Mouse (Mus musculus): ENCODE results near the gene Il6ra.

The Il6ra gene

DNA sequence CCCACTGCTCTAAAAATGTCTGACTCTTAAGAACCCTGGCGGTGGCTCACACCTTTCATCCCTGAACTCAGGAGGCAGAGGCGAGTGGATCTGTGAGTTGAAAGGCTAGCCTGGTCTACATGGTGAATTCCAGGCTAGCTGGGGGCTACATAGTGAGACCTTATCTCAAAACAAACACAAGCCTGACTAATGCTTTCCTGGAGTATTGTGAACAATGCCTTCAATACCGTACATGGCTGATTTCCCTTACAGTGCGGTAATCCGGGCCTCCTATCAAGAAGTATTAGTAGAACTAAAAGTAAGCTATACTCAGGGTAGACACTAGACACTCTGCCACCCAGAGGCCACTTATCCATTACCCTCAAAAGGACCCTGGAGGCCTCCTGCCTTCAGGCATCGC lies 64.9 kb downstream of the Il6ra start:
- no peak for DNase-seq (ENCODE audit: low read depth, low spot score)

DNA sequence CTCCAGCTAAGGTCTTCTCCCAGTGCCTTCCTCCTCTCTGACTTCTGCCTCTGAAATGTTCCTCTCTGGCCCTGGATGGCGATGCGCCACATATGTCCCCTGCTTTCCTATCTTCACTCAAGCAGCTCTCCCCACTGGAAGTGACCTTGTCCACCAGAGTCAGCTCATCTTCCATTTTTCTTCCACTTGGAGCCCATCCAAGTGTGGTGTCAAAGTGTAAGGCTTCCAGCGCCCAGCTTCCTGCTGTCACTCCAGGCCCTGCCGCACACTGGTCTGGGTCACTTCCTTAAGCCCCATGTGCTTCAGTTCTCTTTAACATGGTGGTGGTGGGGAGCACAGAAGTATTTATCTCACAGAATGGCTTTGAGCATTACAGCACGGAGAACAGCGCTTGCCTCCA lies 65.4 kb downstream of the Il6ra start:
- DNase-seq (ENCODE audit: low read depth, low spot score) = no peak

DNA sequence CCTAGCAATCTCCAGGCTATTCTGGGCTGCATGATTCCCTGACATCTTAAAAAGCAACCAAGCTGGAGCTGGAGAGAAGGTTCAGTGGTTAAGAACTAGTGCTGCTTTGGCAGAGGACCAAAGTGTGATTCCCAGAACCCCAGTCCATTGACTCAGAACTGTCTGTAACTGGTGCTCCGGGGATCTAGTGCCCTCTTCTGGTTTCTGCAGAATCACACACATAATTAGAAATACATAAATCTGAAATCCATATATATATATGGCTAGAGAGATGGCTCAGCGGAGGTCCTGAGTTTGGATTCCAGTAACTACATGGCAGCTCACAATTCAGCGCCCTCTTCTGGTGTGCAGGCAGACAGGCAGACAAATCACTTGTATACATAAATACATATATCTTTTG lies 65.9 kb downstream of the Il6ra start:
- DNase-seq (ENCODE audit: low read depth, low spot score) = no peak

DNA sequence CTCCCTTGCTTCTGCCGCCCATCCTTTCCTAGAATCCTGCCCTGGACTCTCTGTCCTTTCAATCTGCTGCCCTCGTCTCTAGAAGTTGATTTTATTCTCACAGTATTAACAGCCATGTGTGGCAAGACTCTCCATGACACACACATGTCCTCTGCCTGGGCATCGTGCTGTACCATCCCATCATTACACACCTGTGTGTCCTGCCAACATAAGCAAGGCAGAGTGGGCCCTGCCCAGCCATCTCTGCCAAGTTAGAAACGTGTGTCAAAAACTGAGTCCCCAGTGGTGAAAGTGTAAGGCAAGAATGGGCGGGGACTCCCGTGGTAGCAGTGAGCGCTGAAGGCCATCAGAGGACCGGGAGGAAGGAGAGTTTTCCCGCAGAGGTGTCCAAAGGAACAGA lies 67.2 kb downstream of the Il6ra start:
- no peak for DNase-seq (ENCODE audit: low read depth, low spot score)

DNA sequence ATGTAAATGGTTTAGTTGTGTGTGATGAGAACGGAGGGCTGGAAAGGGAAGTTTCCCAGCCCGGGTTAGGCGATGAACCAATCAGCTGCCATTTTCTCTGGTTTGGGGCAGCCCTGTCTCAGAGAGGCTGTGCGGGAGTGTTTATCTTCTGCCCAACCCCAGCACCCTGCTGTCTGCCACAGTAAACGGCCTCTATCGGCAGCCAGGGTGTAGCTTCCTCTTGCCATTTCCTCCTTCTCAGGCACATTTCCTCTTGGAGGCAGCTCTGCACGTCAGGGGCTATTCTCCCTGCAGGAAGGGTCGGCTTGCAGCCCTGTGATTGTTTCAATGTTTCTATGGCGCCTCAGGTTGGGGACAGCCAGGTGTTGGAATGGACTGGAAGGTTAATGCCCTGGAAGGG lies 69.8 kb downstream of the Il6ra start:
- DNase-seq (ENCODE audit: low read depth, low spot score) = no peak

DNA sequence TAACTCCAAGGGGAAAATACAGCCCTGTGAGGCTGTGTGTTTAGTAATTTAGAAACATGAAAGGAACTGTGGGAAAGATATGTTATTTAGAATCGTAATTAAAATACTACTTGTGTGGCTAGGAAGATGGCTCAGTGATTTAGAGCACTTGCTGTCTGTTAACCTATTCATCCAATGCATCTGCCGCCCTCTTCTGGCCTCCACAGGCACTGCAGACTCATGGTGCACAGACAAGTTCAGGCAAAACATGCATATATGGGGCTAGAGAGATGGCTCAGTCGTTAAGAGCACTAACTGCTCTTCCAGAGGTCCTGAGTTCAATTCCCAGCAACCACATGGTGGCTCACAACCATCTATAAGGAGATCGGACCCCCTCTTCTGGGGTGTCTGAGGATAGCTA lies 70.7 kb downstream of the Il6ra start:
- no peak for DNase-seq (ENCODE audit: low read depth, low spot score)

DNA sequence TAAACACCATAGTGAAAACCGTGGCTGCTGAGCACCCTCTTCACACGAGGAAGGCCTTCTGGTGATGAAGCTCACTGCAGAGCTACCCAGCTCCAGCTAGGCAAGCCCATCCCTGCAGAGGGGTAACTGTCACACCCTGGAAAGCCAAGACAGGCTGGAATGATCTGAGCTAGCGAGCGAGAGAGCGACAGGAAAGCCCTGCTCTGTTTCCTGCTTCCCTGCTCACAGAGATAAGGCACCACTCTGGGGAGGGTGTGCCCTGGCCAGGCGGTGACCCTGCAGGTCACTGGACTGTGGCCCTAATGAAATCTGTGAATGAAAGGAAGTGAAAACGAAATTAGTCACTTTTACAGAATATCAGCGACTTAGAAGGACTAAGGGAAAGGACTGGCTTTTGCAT lies 77.6 kb downstream of the Il6ra start:
- no peak for DNase-seq (ENCODE audit: low read depth, low spot score)

DNA sequence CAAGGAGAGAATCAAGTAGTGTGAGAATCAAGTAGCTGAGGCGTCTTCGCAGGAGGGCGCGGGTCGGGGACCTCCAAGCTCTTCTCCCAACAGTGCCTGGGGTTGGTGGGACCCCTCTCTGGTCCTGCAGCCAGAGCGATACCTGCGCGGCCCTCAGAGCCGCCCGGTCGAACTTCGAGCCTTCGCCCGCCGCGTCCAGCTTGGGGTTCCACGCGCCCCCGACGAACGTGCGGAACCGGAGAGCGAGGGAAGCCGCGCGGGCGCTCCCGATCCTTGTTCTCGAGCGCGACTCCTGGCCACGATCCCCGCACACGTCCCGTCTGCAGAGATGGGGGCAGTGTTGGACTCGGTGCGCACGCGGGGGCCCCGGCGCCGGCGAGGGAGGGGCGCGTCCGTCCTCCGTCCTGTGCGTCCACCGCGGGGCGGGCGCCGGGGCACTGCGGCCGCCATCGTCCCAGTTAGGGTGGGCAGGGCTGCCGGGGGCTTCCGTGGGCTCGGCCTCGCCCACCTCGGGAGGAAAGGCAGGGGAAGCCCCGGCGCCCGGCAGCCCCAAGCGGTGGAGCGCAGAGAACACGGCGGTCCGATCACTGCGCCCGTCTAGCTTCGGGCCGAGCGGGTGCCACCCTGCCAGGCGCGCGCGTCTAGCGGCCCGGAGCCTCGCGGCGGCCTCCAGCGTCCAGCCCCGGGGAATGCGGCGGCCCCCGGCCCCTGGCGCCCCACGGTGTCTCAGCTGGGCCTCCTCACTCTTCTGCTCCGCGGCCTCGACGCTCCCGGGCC lies 82.0 kb downstream of the Il6ra start, which contains the start of gene She:
Gene She (plus strand): TSS at position 556 of the 777 bp plus-strand sequence.
- no peak for DNase-seq (ENCODE audit: low read depth, low spot score)

DNA sequence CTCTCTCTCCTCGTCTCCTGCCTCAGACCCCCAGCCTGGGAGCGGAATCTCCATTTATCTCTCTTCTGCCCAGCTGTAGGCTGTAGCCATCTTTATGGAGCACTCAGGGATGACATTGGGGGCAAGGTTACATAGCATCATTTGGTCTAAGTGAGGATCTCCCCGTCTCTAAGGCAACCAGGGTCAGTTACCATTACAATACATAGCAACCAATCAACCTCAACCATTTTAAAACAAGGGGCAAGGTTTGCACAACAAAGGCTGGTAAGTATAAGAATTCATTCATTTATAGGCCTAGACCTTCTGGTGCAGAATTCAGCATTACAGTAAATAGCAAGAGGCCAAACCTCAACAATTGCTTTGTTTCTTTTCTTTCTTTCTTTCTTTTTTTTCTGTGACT lies 86.7 kb downstream of the Il6ra start:
- no peak for DNase-seq (ENCODE audit: low read depth, low spot score)

DNA sequence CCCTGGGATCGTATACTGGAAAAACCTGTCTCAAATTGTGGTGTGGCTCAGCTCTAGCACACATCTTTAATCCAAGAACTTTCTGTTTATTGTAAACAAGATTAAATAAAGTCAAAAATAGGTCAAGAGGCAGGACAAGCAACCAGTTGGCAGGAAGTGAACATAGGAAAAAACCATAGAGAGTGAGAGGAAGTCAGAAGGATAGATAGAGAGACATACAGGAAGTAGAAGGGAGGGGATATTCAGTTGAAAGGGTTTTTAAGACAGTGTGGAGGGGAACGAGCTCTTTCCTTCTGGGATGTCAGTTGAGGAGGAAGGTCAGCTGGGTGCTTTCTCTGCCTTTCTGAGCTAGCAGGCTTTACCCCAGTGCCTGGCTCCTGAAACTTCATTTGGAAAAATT lies 89.4 kb downstream of the Il6ra start:
- no peak for DNase-seq (ENCODE audit: low read depth, low spot score)

DNA sequence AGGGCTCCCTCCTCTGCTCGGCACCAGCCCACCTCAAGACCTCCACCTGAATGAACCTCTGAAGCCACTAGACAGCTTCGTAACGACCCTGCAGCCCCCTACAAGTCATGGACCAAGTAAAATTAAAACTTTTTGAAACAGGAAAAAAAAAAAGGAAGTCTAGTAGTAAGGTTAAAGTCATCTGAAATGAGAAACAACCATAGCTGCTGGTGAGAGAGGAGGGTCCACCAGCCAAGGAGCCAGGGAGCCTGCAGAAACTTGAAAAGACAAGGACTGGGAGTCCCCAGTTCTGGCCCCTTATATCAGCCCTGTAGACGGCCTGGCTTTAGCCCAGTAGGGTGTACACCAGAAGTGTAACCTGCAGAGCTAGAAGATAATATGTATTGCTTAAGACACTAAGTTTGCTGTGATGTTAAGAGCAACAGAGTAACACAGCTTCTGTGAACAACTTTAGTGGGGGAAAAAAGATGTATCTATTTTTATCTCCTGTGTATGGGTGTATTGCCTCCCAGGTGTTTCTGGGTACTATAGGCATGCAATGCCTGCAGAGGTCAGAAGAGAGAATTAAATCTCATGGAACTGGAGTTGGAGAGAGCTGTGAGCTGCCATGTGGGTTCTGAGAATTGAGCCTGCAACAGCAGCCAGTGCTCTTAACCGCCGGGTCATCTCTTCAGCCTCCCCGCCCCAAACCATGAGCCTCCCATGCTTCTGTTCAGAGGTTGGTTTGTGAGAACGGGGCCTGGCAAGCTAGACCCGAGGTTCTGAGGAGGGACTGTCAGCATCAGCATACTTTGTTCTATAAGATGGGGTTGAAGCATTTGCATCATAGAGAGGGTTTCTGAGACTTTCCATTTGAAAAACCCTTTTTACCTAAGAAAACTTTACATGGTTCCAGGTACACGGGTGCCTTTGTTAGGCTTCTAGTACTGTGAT lies 91.2 kb downstream of the Il6ra start:
- DNase-seq (ENCODE audit: low read depth, low spot score) = no peak

DNA sequence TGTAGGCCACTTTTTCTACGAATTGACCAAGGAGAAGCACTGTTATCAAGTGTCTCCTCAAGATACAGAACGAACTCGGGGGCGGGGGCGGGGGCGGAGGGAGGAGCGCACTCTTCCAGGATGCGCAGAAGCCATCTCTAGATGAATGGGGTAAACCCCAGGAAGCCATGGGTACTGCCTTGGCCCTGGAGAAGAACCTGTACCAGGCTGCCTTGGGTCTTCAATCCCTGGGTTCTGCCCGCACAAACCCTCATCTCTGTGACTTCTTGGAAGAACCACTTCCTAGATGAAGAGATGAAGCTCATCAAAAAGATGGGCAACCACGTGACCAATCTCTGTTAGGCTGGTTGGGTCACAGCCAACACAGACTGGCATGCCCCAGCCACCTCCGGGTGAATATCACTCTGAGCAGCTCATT lies 91.9 kb downstream of the Il6ra start:
- DNase-seq (ENCODE audit: low read depth, low spot score) = no peak

DNA sequence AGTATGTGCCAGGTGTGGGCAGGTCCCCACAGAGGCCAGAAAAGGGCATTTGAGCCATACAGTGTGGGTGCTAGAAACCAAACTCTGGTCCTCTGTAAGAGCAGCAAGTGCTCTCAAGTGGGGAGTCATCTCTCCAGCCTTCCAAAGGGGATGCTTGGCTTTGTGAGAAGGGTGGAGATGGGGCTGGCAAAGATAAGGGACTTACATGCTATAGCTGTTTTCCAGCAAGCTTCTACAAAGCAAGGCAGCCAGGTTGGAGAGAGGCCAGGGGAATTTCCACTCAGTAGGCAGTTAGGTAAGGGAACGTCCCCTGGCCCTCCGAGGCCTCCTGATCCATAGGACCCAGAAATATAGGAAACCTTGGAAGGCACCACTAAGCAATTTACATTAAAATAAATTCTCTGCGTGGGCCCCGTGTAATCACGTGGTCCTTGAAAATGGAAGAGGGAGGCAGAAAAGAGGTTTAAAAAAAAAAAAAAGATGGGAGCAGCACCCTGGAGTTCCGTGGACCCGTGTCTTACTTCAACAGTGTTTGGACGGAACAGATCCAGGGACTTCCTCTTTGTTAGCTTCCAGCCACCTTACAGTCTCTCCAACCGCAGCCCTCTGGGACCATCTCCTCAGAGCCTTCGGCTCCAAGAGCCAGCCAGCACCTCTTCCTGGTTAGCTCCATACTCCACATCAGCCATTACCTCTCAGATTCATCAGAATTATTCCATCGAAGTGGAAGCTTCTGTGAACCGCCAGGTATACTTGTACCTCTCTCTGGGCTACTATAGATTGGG lies 92.5 kb downstream of the Il6ra start:
- DNase-seq (ENCODE audit: low read depth, low spot score) = no peak

DNA sequence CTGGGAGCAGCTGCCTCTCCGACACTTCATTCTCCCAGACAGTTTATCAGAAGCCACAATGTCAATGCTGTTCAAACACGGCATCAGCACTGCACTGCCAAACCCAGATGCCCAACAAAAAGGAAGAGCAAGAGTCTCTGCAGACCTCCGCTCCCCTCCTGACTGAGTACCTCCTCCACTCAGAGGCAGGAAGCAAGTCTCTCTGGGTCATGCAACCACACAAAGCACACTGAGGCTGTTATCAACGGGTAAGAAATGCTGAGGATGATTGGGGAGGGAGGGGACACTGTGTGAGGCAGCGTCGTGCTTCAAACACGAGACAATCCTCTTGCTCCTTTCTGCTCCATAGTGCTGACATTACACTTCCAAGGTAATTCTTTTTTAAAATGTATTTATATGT lies 93.1 kb downstream of the Il6ra start:
- DNase-seq (ENCODE audit: low read depth, low spot score) = no peak

DNA sequence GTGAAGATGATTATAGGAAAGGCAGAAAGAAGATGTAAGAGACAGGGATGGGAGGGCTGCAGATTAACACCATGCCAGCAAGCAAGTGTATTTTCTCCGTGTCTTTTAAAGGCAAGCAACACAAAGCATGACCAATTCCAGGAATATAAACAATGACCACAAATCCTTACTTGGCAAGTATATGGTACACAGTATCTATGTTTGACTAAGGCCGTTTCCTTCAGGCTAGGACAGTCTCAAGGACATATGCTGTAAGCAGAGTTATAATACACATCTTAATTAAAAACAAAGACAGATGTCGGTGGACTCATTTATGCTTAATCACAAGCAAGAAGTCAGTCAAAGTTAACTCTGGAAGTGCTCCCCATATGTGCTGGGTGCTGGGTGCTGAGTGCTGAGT lies 94.4 kb downstream of the Il6ra start:
- DNase-seq (ENCODE audit: low read depth, low spot score) = no peak

DNA sequence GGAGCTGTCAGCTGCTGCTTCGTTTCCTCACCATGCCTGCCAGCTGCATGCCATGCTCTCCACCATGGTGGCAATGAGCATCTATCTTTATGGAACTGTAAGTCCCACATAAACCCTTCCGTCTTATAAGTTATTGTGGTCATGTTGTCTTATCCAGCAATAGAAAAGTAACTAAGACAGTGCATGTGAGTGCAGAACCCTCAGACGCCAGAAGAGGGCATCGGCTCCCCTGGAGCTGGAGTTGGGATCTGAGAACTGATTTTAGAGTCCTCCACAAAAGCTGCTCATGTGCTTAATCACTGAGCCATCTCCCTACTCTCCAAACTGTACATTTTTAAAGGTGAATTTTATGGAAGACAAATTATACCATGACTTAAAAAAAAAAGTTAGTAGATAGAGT lies 95.9 kb downstream of the Il6ra start:
- DNase-seq (ENCODE audit: low read depth, low spot score) = no peak

Measured in retina, postnatal 7 days (tissue).